In genomic region chr2:165786467-165786866, GRCm38 (mm10) we compare ENCODE assay signal across 20 mouse cellular contexts.
DNase-seq lines count a peak whose midpoint lies in the region; ATAC-seq and TF ChIP-seq lines count a peak whose summit lies in the region.
"Had no signal": no experiment of that assay in that cellular context is flagged by ENCODE, and none has a peak within 500 bp of the region (broad histone marks: within the 10 kb centered on the region; RNA-seq: fewer than 3 reads in every experiment).

No protein-coding gene starts in this region.

- DNase-seq in embryo, embryonic 11 days = peak; percentile 54
- DNase-seq in embryo, embryonic 10 days (ENCODE audit: low spot score) = no peak
- DNase-seq in kidney, postnatal 0 days (ENCODE audit: low spot score) = peak; percentile 66
- no peak for DNase-seq in kidney, adult 11 months
- peak; percentile 53 for DNase-seq in 3T3-L1 (ENCODE audit: low read depth, low spot score)
- peak; percentile 43 for DNase-seq in R1 (ENCODE audit: low read depth, low spot score)
- no peak for DNase-seq in yolk sac, embryonic 10.5 days (ENCODE audit: low spot score)
- no peak for DNase-seq in ovary, postnatal 14 days (ENCODE audit: low spot score)
- DNase-seq: adrenal gland, adult 2 months; cerebellum, adult 9-11 months; heart, postnatal 4 days; kidney, adult 2 months; kidney, postnatal 4 days; lung, postnatal 4 days; right cerebral cortex, adult 18-20 months; spleen, adult 18-20 months had no signal

- no peaks in the 10 kb centered on the region for H3K27me3 ChIP-seq in kidney, postnatal 0 days (ENCODE audit: insufficient read depth, low read length)
- H3K27me3 ChIP-seq: liver, embryonic 12.5 days; Patski had no signal

- H3K4me2 ChIP-seq in kidney, postnatal 0 days (ENCODE audit: low read length) = no peak overlapping the region
- H3K4me2 ChIP-seq: liver, embryonic 12.5 days had no signal

- H3K27ac ChIP-seq in kidney, postnatal 0 days = no peak overlapping the region
- H3K27ac ChIP-seq: heart, embryonic 10.5 days; liver, embryonic 12.5 days had no signal

- peaks cover 64% of the 10 kb centered on the region for H3K36me3 ChIP-seq in kidney, postnatal 0 days (ENCODE audit: insufficient read depth, low read length)

- H3K9ac ChIP-seq in kidney, postnatal 0 days (ENCODE audit: low read depth, low read length) = no peak overlapping the region
- H3K9ac ChIP-seq: liver, embryonic 12.5 days had no signal

- TF ChIP-seq CTCF in kidney, postnatal 0 days (IDR thresholded peaks at IDR 0.05; ENCODE audit: low read depth) = peak; percentile 56; the same call in 1 of the 2 replicates

- no peaks in the 10 kb centered on the region for H3K9me3 ChIP-seq in kidney, postnatal 0 days (replicated peaks; ENCODE audit: low read length)
- H3K9me3 ChIP-seq: heart, embryonic 10.5 days; liver, embryonic 12.5 days had no signal

- no peak for ATAC-seq in kidney, postnatal 0 days (replicated peaks; ENCODE audit: low FRiP score, low read depth)
- ATAC-seq: liver, embryonic 12.5 days; midbrain, embryonic 16.5 days; Patski had no signal

- H3K4me1 ChIP-seq in kidney, postnatal 0 days (replicated peaks; ENCODE audit: insufficient read depth, low read length) = peaks cover 3% of the 10 kb centered on the region; the same call in 1 of the 2 replicates
- H3K4me1 ChIP-seq: liver, embryonic 12.5 days had no signal

- H3K4me3 ChIP-seq in kidney, postnatal 0 days (replicated peaks; ENCODE audit: low read depth, low read length) = no peak overlapping the region
- H3K4me3 ChIP-seq: heart, embryonic 10.5 days; liver, embryonic 12.5 days had no signal

- 60% methylated on average over 1 of the region's 1 CpGs for WGBS in kidney, postnatal 0 days

Comparison
In these comparisons a context has a peak if more than half of its experiments do, and no peak if none do; other contexts are left out.
1. DNase-seq: peak in embryo, embryonic 11 days (single experiment), kidney, postnatal 0 days (single experiment), 3T3-L1 (single experiment) and R1 (single experiment); none in embryo, embryonic 10 days (single experiment), kidney, adult 11 months (single experiment), yolk sac, embryonic 10.5 days (single experiment) and ovary, postnatal 14 days (single experiment).